Mouse (Mus musculus): ENCODE measurements around the gene Gm128. TPM values are rescaled to one million over a fixed set of nuclear protein-coding genes. Genes with fewer than 3 reads are reported as not detected.
"Not testable (repeated sequence)": the region's sequence is repeated elsewhere in the genome, so short reads cannot be mapped to it uniquely, and the experiment has no call there.

The Gm128 gene
- polyA plus RNA-seq, 2 experiments, result 0.63 to 0.89 TPM

GRCm38 (mm10) chr3:95216655-95217254 lies 24.6 kb downstream of the Gm128 start:
- ATAC-seq (ENCODE audit: low FRiP score, low read depth) (peak; percentile 35), DNase-seq (ENCODE audit: low spot score) (no peak)
- H3K27me3 ChIP-seq (ENCODE audit: control insufficient read depth, insufficient read depth, low read length), result no peaks in the 10 kb centered on the region
- TF ChIP-seq POLR2A (IDR thresholded peaks at IDR 0.05; ENCODE audit: borderline replicate concordance, extremely low read depth, insufficient read depth, insufficient read length), result no peak
- no peaks in the 10 kb centered on the region for H3K9me3 ChIP-seq (ENCODE audit: control insufficient read depth, low read length)
- H3K4me3 ChIP-seq (replicated peaks; ENCODE audit: low read length), result peak overlapping the region; percentile 82
- 12% methylated on average over 4 of the region's 4 CpGs for WGBS
- peak overlapping the region; percentile 56 for H3K4me2 ChIP-seq (replicated peaks; ENCODE audit: low read depth, low read length, severe bottlenecking)
- peaks cover 12% of the 10 kb centered on the region for H3K4me1 ChIP-seq (ENCODE audit: control insufficient read depth, insufficient read depth, low read length)
- H3K9ac ChIP-seq (ENCODE audit: low read depth, low read length, severe bottlenecking), result peak overlapping the region; percentile 93
- H3K27ac ChIP-seq (replicated peaks; ENCODE audit: low read depth, low read length), result peak overlapping the region; percentile 100
- H3K36me3 ChIP-seq (ENCODE audit: control insufficient read depth, insufficient read depth, low read length), result peaks cover 50% of the 10 kb centered on the region

- no peak for ATAC-seq (ENCODE audit: low FRiP score, low read depth)
- no peak for TF ChIP-seq POLR2A (IDR thresholded peaks at IDR 0.05; ENCODE audit: borderline replicate concordance, extremely low read depth, insufficient read depth, insufficient read length)
- Histone ChIP-seq H3K4me3 (replicated peaks; ENCODE audit: low read length) (no peak overlapping the region), H3K27me3 (ENCODE audit: control insufficient read depth, insufficient read depth, low read length) (no peaks in the 10 kb centered on the region), H3K9ac (ENCODE audit: low read depth, low read length, severe bottlenecking) (no peak overlapping the region), H3K9me3 (ENCODE audit: control insufficient read depth, low read length) (no peaks in the 10 kb centered on the region), H3K27ac (replicated peaks; ENCODE audit: low read depth, low read length) (no peak overlapping the region), H3K36me3 (ENCODE audit: control insufficient read depth, insufficient read depth, low read length) (peaks cover 38% of the 10 kb centered on the region), H3K4me1 (ENCODE audit: control insufficient read depth, insufficient read depth, low read length) (peaks cover 12% of the 10 kb centered on the region), H3K4me2 (replicated peaks; ENCODE audit: low read depth, low read length, severe bottlenecking) (no peak overlapping the region)
- 95% methylated on average over 1 of the region's 1 CpGs for WGBS
- DNase-seq (ENCODE audit: low spot score), result no peak
Observed at GRCm38 (mm10) chr3:95213609-95213975, 27.8 kb downstream of the Gm128 start.

DNA sequence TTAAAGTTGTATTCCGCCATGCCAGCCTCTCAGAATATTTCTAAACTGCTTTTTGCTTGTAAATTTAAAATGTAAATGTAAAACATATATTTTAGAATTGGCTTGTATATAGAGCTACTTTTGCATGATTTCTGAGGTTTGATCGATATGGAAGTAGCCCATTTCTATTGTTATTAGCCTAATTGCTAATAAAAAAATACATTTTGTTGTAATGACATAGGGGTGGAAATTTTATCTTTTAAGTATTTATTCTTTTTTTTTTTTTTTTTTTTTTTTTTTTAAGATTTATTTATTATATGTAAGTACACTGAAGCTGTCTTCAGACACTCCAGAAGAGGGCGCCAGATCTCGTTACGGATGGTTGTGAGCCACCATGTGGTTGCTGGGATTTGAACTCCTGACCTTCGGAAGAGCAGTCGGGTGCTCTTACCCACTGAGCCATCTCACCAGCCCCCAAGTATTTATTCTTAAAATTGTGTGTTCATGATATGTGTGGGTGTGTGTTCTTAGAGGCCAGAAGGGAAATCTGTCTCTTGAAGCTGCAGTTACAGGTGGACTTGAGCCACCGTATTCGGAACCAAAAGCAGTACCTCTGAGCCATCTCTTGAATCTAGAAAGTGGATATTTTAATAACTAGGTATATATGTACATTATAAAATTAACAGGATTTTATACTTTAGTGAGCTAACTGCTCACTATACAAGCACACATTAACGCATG lies 28.3 kb downstream of the Gm128 start:
- peaks cover 42% of the 10 kb centered on the region for H3K36me3 ChIP-seq (ENCODE audit: control insufficient read depth, insufficient read depth, low read length)
- H3K4me3 ChIP-seq (replicated peaks; ENCODE audit: low read length); H3K4me1 ChIP-seq (ENCODE audit: control insufficient read depth, insufficient read depth, low read length); H3K9ac ChIP-seq (ENCODE audit: low read depth, low read length, severe bottlenecking); H3K9me3 ChIP-seq (ENCODE audit: control insufficient read depth, low read length); DNase-seq (ENCODE audit: low spot score); H3K27ac ChIP-seq (replicated peaks; ENCODE audit: low read depth, low read length); H3K27me3 ChIP-seq (ENCODE audit: control insufficient read depth, insufficient read depth, low read length); H3K4me2 ChIP-seq (replicated peaks; ENCODE audit: low read depth, low read length, severe bottlenecking); ATAC-seq (ENCODE audit: low FRiP score, low read depth): not testable (repeated sequence)
- 95% methylated on average over 7 of the region's 10 CpGs for WGBS

DNA sequence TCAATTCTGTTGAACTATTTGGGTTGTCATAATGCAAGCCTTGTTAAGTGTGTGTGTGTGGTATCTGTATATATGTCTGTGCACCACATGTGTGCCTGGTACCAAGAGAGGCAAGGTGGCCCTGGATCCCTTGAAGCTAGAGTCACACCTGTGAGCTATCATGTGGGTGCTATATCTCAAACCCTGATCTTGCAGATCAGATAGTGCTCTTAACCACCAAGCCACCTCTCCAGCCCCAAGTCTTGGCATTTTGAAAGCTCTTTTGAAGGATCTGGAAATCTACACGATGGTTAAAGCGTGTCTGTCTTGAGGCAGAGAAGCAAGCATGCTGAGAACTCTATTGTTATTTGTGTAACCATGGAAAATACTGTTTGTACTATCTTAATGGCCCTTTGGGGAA lies 30.8 kb downstream of the Gm128 start:
- Histone ChIP-seq H3K4me2 (replicated peaks; ENCODE audit: low read depth, low read length, severe bottlenecking) (no peak overlapping the region), H3K9ac (ENCODE audit: low read depth, low read length, severe bottlenecking) (no peak overlapping the region), H3K27ac (replicated peaks; ENCODE audit: low read depth, low read length) (no peak overlapping the region), H3K4me3 (replicated peaks; ENCODE audit: low read length) (no peak overlapping the region), H3K9me3 (ENCODE audit: control insufficient read depth, low read length) (no peaks in the 10 kb centered on the region), H3K4me1 (ENCODE audit: control insufficient read depth, insufficient read depth, low read length) (no peaks in the 10 kb centered on the region), H3K36me3 (ENCODE audit: control insufficient read depth, insufficient read depth, low read length) (peaks cover 58% of the 10 kb centered on the region), H3K27me3 (ENCODE audit: control insufficient read depth, insufficient read depth, low read length) (no peaks in the 10 kb centered on the region)
- no peak for TF ChIP-seq POLR2A (IDR thresholded peaks at IDR 0.05; ENCODE audit: borderline replicate concordance, extremely low read depth, insufficient read depth, insufficient read length)
- WGBS, result 89% methylated on average over 2 of the region's 2 CpGs
- ATAC-seq (ENCODE audit: low FRiP score, low read depth) (no peak), DNase-seq (ENCODE audit: low spot score) (no peak)

DNA sequence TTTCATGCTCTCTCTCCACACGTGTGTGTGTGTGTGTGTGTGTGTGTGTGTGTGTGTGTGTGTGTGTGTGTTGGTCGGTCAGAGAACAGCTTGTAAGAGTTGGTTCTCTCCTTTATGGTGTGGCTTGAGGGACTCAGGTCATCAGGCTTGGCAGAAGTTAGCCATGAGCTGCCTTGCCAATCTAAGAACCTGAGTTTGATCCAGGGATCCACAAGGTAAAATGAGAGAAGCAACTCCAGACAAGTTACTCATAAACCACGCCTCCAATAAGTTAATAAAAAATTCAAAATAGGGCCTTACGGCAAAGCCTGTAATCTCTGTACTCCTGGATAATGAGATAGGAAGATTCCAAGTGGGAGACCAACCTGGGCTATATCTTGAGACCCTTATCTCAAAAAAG lies 33.1 kb downstream of the Gm128 start:
- Histone ChIP-seq H3K36me3 (ENCODE audit: control insufficient read depth, insufficient read depth, low read length) (peaks cover 69% of the 10 kb centered on the region), H3K27ac (replicated peaks; ENCODE audit: low read depth, low read length) (no peak overlapping the region), H3K9ac (ENCODE audit: low read depth, low read length, severe bottlenecking) (no peak overlapping the region), H3K4me1 (ENCODE audit: control insufficient read depth, insufficient read depth, low read length) (no peaks in the 10 kb centered on the region), H3K4me2 (replicated peaks; ENCODE audit: low read depth, low read length, severe bottlenecking) (no peak overlapping the region), H3K4me3 (replicated peaks; ENCODE audit: low read length) (no peak overlapping the region), H3K9me3 (ENCODE audit: control insufficient read depth, low read length) (no peaks in the 10 kb centered on the region), H3K27me3 (ENCODE audit: control insufficient read depth, insufficient read depth, low read length) (no peaks in the 10 kb centered on the region)
- 84% methylated on average over 4 of the region's 4 CpGs for WGBS
- no peak for TF ChIP-seq POLR2A (IDR thresholded peaks at IDR 0.05; ENCODE audit: borderline replicate concordance, extremely low read depth, insufficient read depth, insufficient read length)
- DNase-seq (ENCODE audit: low spot score) (no peak), ATAC-seq (ENCODE audit: low FRiP score, low read depth) (no peak)

Measured in limb, embryonic 14.5 days (tissue).